Mouse (Mus musculus): Measurements from ENCODE around the gene Kcnip3. TPM values are rescaled to one million over a fixed set of nuclear protein-coding genes. Genes with fewer than 3 reads are reported as not detected.

Kcnip3 gene
- total and polyA plus RNA-seq, 2 experiments from 2014 or later: 13.8 to 39.0 TPM

- no peak for TF ChIP-seq CTCF (IDR thresholded peaks at IDR 0.05; ENCODE audit: low read depth)
- H3K4me1 ChIP-seq (ENCODE audit: insufficient read depth, low read length): peaks cover 23% of the 10 kb centered on the region
Measured at GRCm38 (mm10) chr2:127518831-127519230, 3.1 kb downstream of the Kcnip3 start.

GRCm38 (mm10) chr2:127518273-127518672 is 3.6 kb downstream of the Kcnip3 start:
- Histone ChIP-seq H3K27ac (no peak overlapping the region), H3K9ac (replicated peaks; ENCODE audit: low read length) (no peak overlapping the region), H3K4me2 (ENCODE audit: low read depth, low read length) (peak overlapping the region; percentile 78), H3K4me3 (ENCODE audit: low read length) (no peak overlapping the region), H3K27me3 (ENCODE audit: insufficient read depth, low read length) (no peaks in the 10 kb centered on the region), H3K36me3 (ENCODE audit: insufficient read depth, low read length) (no peaks in the 10 kb centered on the region), H3K9me3 (ENCODE audit: low read length) (no peaks in the 10 kb centered on the region), H3K4me1 (ENCODE audit: insufficient read depth, low read length) (peaks cover 23% of the 10 kb centered on the region)
- ATAC-seq (no peak), DNase-seq (ENCODE audit: low spot score) (no peak)
- 29% methylated on average over 3 of the region's 3 CpGs for whole genome bisulfite sequencing
- TF ChIP-seq CTCF (IDR thresholded peaks at IDR 0.05; ENCODE audit: low read depth): no peak

More at GRCm38 (mm10) chr2:127518831-127519230, 3.1 kb downstream of the Kcnip3 start:
- no peak for DNase-seq (ENCODE audit: low spot score)
- no peak overlapping the region for H3K4me3 ChIP-seq (ENCODE audit: low read length)
- H3K27me3 ChIP-seq (ENCODE audit: insufficient read depth, low read length): no peaks in the 10 kb centered on the region
- 70% methylated on average over 3 of the region's 3 CpGs for WGBS
- no peak for ATAC-seq
- H3K9me3 ChIP-seq (ENCODE audit: low read length): no peaks in the 10 kb centered on the region
- H3K36me3 ChIP-seq (ENCODE audit: insufficient read depth, low read length): no peaks in the 10 kb centered on the region
- H3K9ac ChIP-seq (replicated peaks; ENCODE audit: low read length): no peak overlapping the region
- peak overlapping the region; percentile 78 for H3K4me2 ChIP-seq (ENCODE audit: low read depth, low read length)
- peak overlapping the region; percentile 34; the same call in 1 of the 2 replicates for H3K27ac ChIP-seq

GRCm38 (mm10) chr2:127517081-127517480 is 4.8 kb downstream of the Kcnip3 start:
- peak overlapping the region; percentile 1; the same call in 1 of the 2 replicates for H3K4me2 ChIP-seq (ENCODE audit: low read depth, low read length)
- H3K4me1 ChIP-seq (ENCODE audit: insufficient read depth, low read length): peaks cover 21% of the 10 kb centered on the region
- no peaks in the 10 kb centered on the region for H3K36me3 ChIP-seq (ENCODE audit: insufficient read depth, low read length)
- H3K4me3 ChIP-seq (ENCODE audit: low read length): no peak overlapping the region
- TF ChIP-seq CTCF (IDR thresholded peaks at IDR 0.05; ENCODE audit: low read depth): no peak
- ATAC-seq (no peak), DNase-seq (ENCODE audit: low spot score) (no peak)
- WGBS: 66% methylated on average over 8 of the region's 8 CpGs
- H3K27me3 ChIP-seq (ENCODE audit: insufficient read depth, low read length): no peaks in the 10 kb centered on the region
- no peak overlapping the region for H3K9ac ChIP-seq (replicated peaks; ENCODE audit: low read length)
- no peaks in the 10 kb centered on the region for H3K9me3 ChIP-seq (ENCODE audit: low read length)
- no peak overlapping the region for H3K27ac ChIP-seq

GRCm38 (mm10) chr2:127514380-127515124 is 7.3 kb downstream of the Kcnip3 start:
- Histone ChIP-seq H3K4me2 (ENCODE audit: low read depth, low read length) (no peak overlapping the region), H3K27me3 (ENCODE audit: insufficient read depth, low read length) (no peaks in the 10 kb centered on the region), H3K9ac (replicated peaks; ENCODE audit: low read length) (no peak overlapping the region), H3K36me3 (ENCODE audit: insufficient read depth, low read length) (no peaks in the 10 kb centered on the region), H3K27ac (no peak overlapping the region), H3K4me1 (ENCODE audit: insufficient read depth, low read length) (peaks cover 12% of the 10 kb centered on the region; the same call in 1 of the 2 replicates), H3K4me3 (ENCODE audit: low read length) (no peak overlapping the region), H3K9me3 (ENCODE audit: low read length) (no peaks in the 10 kb centered on the region)
- TF ChIP-seq CTCF (IDR thresholded peaks at IDR 0.05; ENCODE audit: low read depth): no peak
- WGBS: 80% methylated on average over 9 of the region's 9 CpGs
- ATAC-seq: no peak
- DNase-seq (ENCODE audit: low spot score): no peak

GRCm38 (mm10) chr2:127513244-127513643 is 8.7 kb downstream of the Kcnip3 start:
- ATAC-seq (no peak), DNase-seq (ENCODE audit: low spot score) (no peak)
- H3K4me2 ChIP-seq (ENCODE audit: low read depth, low read length): no peak overlapping the region
- 53% methylated on average over 3 of the region's 3 CpGs for WGBS
- H3K4me1 ChIP-seq (ENCODE audit: insufficient read depth, low read length): peaks cover 9% of the 10 kb centered on the region; the same call in 1 of the 2 replicates
- no peaks in the 10 kb centered on the region for H3K27me3 ChIP-seq (ENCODE audit: insufficient read depth, low read length)
- TF ChIP-seq CTCF (IDR thresholded peaks at IDR 0.05; ENCODE audit: low read depth): no peak
- no peak overlapping the region for H3K4me3 ChIP-seq (ENCODE audit: low read length)
- no peaks in the 10 kb centered on the region for H3K36me3 ChIP-seq (ENCODE audit: insufficient read depth, low read length)
- no peak overlapping the region for H3K27ac ChIP-seq
- H3K9me3 ChIP-seq (ENCODE audit: low read length): no peaks in the 10 kb centered on the region
- H3K9ac ChIP-seq (replicated peaks; ENCODE audit: low read length): no peak overlapping the region

- Histone ChIP-seq H3K36me3 (ENCODE audit: insufficient read depth, low read length) (no peaks in the 10 kb centered on the region), H3K9me3 (ENCODE audit: low read length) (no peaks in the 10 kb centered on the region), H3K27ac (no peak overlapping the region), H3K4me2 (ENCODE audit: low read depth, low read length) (no peak overlapping the region), H3K9ac (replicated peaks; ENCODE audit: low read length) (no peak overlapping the region), H3K4me1 (ENCODE audit: insufficient read depth, low read length) (0 out of 2 replicates have a peak, but pooled peaks cover 7% of the 10 kb centered on the region), H3K4me3 (ENCODE audit: low read length) (no peak overlapping the region), H3K27me3 (ENCODE audit: insufficient read depth, low read length) (no peaks in the 10 kb centered on the region)
- DNase-seq (ENCODE audit: low spot score): peak; percentile 19
- no peak for ATAC-seq
- WGBS: 33% methylated on average over 4 of the region's 4 CpGs
- TF ChIP-seq CTCF (IDR thresholded peaks at IDR 0.05; ENCODE audit: low read depth): no peak
Measured at GRCm38 (mm10) chr2:127511426-127511825, 10.5 kb downstream of the Kcnip3 start.

Data from hindbrain, postnatal 0 days (tissue).